Mouse (Mus musculus): Measurements from ENCODE around the gene Ormdl3. TPM values are rescaled to one million over a fixed set of nuclear protein-coding genes. Genes with fewer than 3 reads are reported as not detected.

The Ormdl3 gene
- polyA plus RNA-seq, 1 experiment = 60.2 TPM

GRCm38 (mm10) chr11:98544890-98545677, 42.1 kb downstream of the Ormdl3 start:
- no peaks in the 10 kb centered on the region; the same call in 1 of the 2 replicates for H3K4me1 ChIP-seq (ENCODE audit: control insufficient read depth, insufficient read depth, low read length)
- no peak for DNase-seq
- H3K27ac ChIP-seq (ENCODE audit: insufficient read depth, low read depth, low read length) = no peak overlapping the region
- H3K27me3 ChIP-seq (replicated peaks; ENCODE audit: control insufficient read depth, insufficient read depth, low read length) = peaks cover 16% of the 10 kb centered on the region
- H3K4me3 ChIP-seq (ENCODE audit: insufficient read depth, low read depth, low read length) = peak overlapping the region; percentile 26; the same call in 1 of the 2 replicates
- TF ChIP-seq CTCF (conservative IDR thresholded peaks at IDR 0.05; ENCODE audit: insufficient read depth, insufficient read length, low read depth, low read length) (no peak), POLR2A (IDR thresholded peaks at IDR 0.05; ENCODE audit: low read depth, low read length) (no peak)
- no peaks in the 10 kb centered on the region for H3K36me3 ChIP-seq (ENCODE audit: control insufficient read depth, insufficient read depth, low read length)
- WGBS = 10% methylated on average over 16 of the region's 16 CpGs

- TF ChIP-seq POLR2A (IDR thresholded peaks at IDR 0.05; ENCODE audit: low read depth, low read length) (no peak), CTCF (conservative IDR thresholded peaks at IDR 0.05; ENCODE audit: insufficient read depth, insufficient read length, low read depth, low read length) (no peak)
- 91% methylated on average over 1 of the region's 1 CpGs for WGBS
- peaks cover 13% of the 10 kb centered on the region for H3K27me3 ChIP-seq (replicated peaks; ENCODE audit: control insufficient read depth, insufficient read depth, low read length)
- no peak for DNase-seq
- no peak overlapping the region for H3K27ac ChIP-seq (ENCODE audit: insufficient read depth, low read depth, low read length)
- H3K4me3 ChIP-seq (ENCODE audit: insufficient read depth, low read depth, low read length) = no peak overlapping the region
- H3K4me1 ChIP-seq (ENCODE audit: control insufficient read depth, insufficient read depth, low read length) = no peaks in the 10 kb centered on the region; the same call in 1 of the 2 replicates
- H3K36me3 ChIP-seq (ENCODE audit: control insufficient read depth, insufficient read depth, low read length) = no peaks in the 10 kb centered on the region
Observed at GRCm38 (mm10) chr11:98543414-98543813, 43.8 kb downstream of the Ormdl3 start.

- TF ChIP-seq CTCF (conservative IDR thresholded peaks at IDR 0.05; ENCODE audit: insufficient read depth, insufficient read length, low read depth, low read length) (no peak), POLR2A (IDR thresholded peaks at IDR 0.05; ENCODE audit: low read depth, low read length) (no peak)
- no peaks in the 10 kb centered on the region; the same call in 1 of the 2 replicates for H3K4me1 ChIP-seq (ENCODE audit: control insufficient read depth, insufficient read depth, low read length)
- H3K4me3 ChIP-seq (ENCODE audit: insufficient read depth, low read depth, low read length) = no peak overlapping the region
- H3K36me3 ChIP-seq (ENCODE audit: control insufficient read depth, insufficient read depth, low read length) = no peaks in the 10 kb centered on the region
- no peak for DNase-seq
- H3K27ac ChIP-seq (ENCODE audit: insufficient read depth, low read depth, low read length) = no peak overlapping the region
- WGBS = 77% methylated on average over 8 of the region's 8 CpGs
- H3K27me3 ChIP-seq (replicated peaks; ENCODE audit: control insufficient read depth, insufficient read depth, low read length) = peaks cover 13% of the 10 kb centered on the region
Observed at GRCm38 (mm10) chr11:98542553-98542952, 44.6 kb downstream of the Ormdl3 start.

GRCm38 (mm10) chr11:98540319-98540718, 46.8 kb downstream of the Ormdl3 start:
- DNase-seq = no peak
- TF ChIP-seq CTCF (conservative IDR thresholded peaks at IDR 0.05; ENCODE audit: insufficient read depth, insufficient read length, low read depth, low read length) (peak; percentile 24; the same call in 1 of the 2 replicates), POLR2A (IDR thresholded peaks at IDR 0.05; ENCODE audit: low read depth, low read length) (no peak)
- 77% methylated on average over 5 of the region's 5 CpGs for WGBS
- Histone ChIP-seq H3K27ac (ENCODE audit: insufficient read depth, low read depth, low read length) (no peak overlapping the region), H3K4me3 (ENCODE audit: insufficient read depth, low read depth, low read length) (no peak overlapping the region), H3K36me3 (ENCODE audit: control insufficient read depth, insufficient read depth, low read length) (no peaks in the 10 kb centered on the region), H3K4me1 (ENCODE audit: control insufficient read depth, insufficient read depth, low read length) (no peaks in the 10 kb centered on the region), H3K27me3 (replicated peaks; ENCODE audit: control insufficient read depth, insufficient read depth, low read length) (peaks cover 1% of the 10 kb centered on the region; the same call in 1 of the 2 replicates)

GRCm38 (mm10) chr11:98537480-98538034, 49.6 kb downstream of the Ormdl3 start:
- DNase-seq = no peak
- TF ChIP-seq CTCF (conservative IDR thresholded peaks at IDR 0.05; ENCODE audit: insufficient read depth, insufficient read length, low read depth, low read length) (no peak), POLR2A (IDR thresholded peaks at IDR 0.05; ENCODE audit: low read depth, low read length) (no peak)
- Histone ChIP-seq H3K4me3 (ENCODE audit: insufficient read depth, low read depth, low read length) (no peak overlapping the region), H3K4me1 (ENCODE audit: control insufficient read depth, insufficient read depth, low read length) (no peaks in the 10 kb centered on the region), H3K27ac (ENCODE audit: insufficient read depth, low read depth, low read length) (no peak overlapping the region), H3K36me3 (ENCODE audit: control insufficient read depth, insufficient read depth, low read length) (no peaks in the 10 kb centered on the region), H3K27me3 (replicated peaks; ENCODE audit: control insufficient read depth, insufficient read depth, low read length) (no peaks in the 10 kb centered on the region)

Other genes starting within 250 kb of the Ormdl3 start
- gene Ppp1r1b, start 239.0 kb downstream of the Ormdl3 start, polyA plus RNA-seq (2012; rRNA removed) = 84.7 and 94.6 TPM in 2 replicates
- gene Stard3, start 229.0 kb downstream of the Ormdl3 start, polyA plus RNA-seq (2012; rRNA removed) = 59.1 and 74.9 TPM in 2 replicates
- gene Tcap, start 203.6 kb downstream of the Ormdl3 start, polyA plus RNA-seq (2012; rRNA removed) = 0.56 and 33.0 TPM in 2 replicates
- gene Pnmt, start 200.9 kb downstream of the Ormdl3 start, polyA plus RNA-seq (2012; rRNA removed) = not detected in 2 replicates
- gene Pgap3, start 186.9 kb downstream of the Ormdl3 start, polyA plus RNA-seq (2012; rRNA removed) = 32.2 and 35.4 TPM in 2 replicates
- gene Erbb2, start 174.9 kb downstream of the Ormdl3 start, polyA plus RNA-seq (2012; rRNA removed) = 44.8 and 55.9 TPM in 2 replicates
- gene Mien1, start 148.4 kb downstream of the Ormdl3 start, polyA plus RNA-seq (2012; rRNA removed) = 126 and 179 TPM in 2 replicates
- gene Grb7, start 141.0 kb downstream of the Ormdl3 start, polyA plus RNA-seq (2012; rRNA removed) = 143 and 160 TPM in 2 replicates
- 0.58 and 3.9 TPM in 2 replicates for gene Ikzf3, start 41.3 kb downstream of the Ormdl3 start, polyA plus RNA-seq (2012; rRNA removed)
- 0.26 and 0.34 TPM in 2 replicates for gene Zpbp2, start 36.3 kb downstream of the Ormdl3 start, polyA plus RNA-seq (2012; rRNA removed)
- not detected in 2 replicates for gene Lrrc3c, start 10.9 kb upstream of the Ormdl3 start, polyA plus RNA-seq (2012; rRNA removed)
- gene Gm12355, start 38.3 kb upstream of the Ormdl3 start, polyA plus RNA-seq (2012; rRNA removed) = not detected in 2 replicates
- gene Gsdma3, start 39.0 kb upstream of the Ormdl3 start, polyA plus RNA-seq (2012; rRNA removed) = not detected in 2 replicates
- gene Gsdma2, start 59.4 kb upstream of the Ormdl3 start, polyA plus RNA-seq (2012; rRNA removed) = not detected in 2 replicates
- not detected in 2 replicates for gene Gsdma, start 77.0 kb upstream of the Ormdl3 start, polyA plus RNA-seq (2012; rRNA removed)
- gene Psmd3, start 95.2 kb upstream of the Ormdl3 start, polyA plus RNA-seq (2012; rRNA removed) = 307 and 331 TPM in 2 replicates
- gene Csf3, start 113.9 kb upstream of the Ormdl3 start, polyA plus RNA-seq (2012; rRNA removed) = not detected in 2 replicates
- 45.3 and 54.1 TPM in 2 replicates for gene Med24, start 142.1 kb upstream of the Ormdl3 start, polyA plus RNA-seq (2012; rRNA removed)
- gene Thra, start 153.3 kb upstream of the Ormdl3 start, polyA plus RNA-seq (2012; rRNA removed) = 92.7 and 97.2 TPM in 2 replicates
- gene Nr1d1, start 188.0 kb upstream of the Ormdl3 start, polyA plus RNA-seq (2012; rRNA removed) = 140 and 155 TPM in 2 replicates
- gene Msl1, start 208.1 kb upstream of the Ormdl3 start, polyA plus RNA-seq (2012; rRNA removed) = 23.5 and 24.5 TPM in 2 replicates
- gene Casc3, start 217.5 kb upstream of the Ormdl3 start, polyA plus RNA-seq (2012; rRNA removed) = 21.0 and 24.5 TPM in 2 replicates
- 4.2 and 4.7 TPM in 2 replicates for gene Rapgefl1, start 249.4 kb upstream of the Ormdl3 start, polyA plus RNA-seq (2012; rRNA removed)